Mouse (Mus musculus) CH12.LX (cell line): Measurements from ENCODE around the gene Tsr2. TPM values are rescaled to one million over a fixed set of nuclear protein-coding genes. Genes with fewer than 3 reads are reported as not detected.

Experiments
- DNase-seq: peaks from one replicate; pipeline ENCODE4 v3.0.0-alpha.2; 2013; ENCODE audit errors: extremely low read depth
- H3K27ac ChIP-seq: 2 replicates; pipeline ENCODE4 v1.5.1; 2012; ENCODE audit warnings: low read depth, mild to moderate bottlenecking, control low read depth, moderate library complexity; ENCODE audit not compliant: insufficient read depth
- H3K27me3 ChIP-seq: replicated peaks from 2 replicates; pipeline ENCODE3; 2012; ENCODE audit warnings: inconsistent platforms
- H3K36me3 ChIP-seq, 2 experiments: replicated peaks in 1 of 2; 2 replicates each; pipeline versions ENCODE3 to v1.6.1; 2012; ENCODE audit warnings: inconsistent platforms in 1 of 2, low read length in 1 of 2, mild to moderate bottlenecking in 1 of 2, mixed read lengths in 1 of 2, moderate library complexity in 1 of 2; ENCODE audit not compliant: control insufficient read depth in 1 of 2, insufficient read depth in 1 of 2
- H3K4me1 ChIP-seq, 2 experiments: 2 replicates each; pipeline ENCODE4 v1.6.1; 2012; ENCODE audit warnings: inconsistent platforms in 1 of 2, moderate library complexity in 1 of 2; ENCODE audit not compliant: insufficient read depth in 2 of 2, control insufficient read depth in 1 of 2
- H3K4me2 ChIP-seq: 2 replicates; pipeline ENCODE4 v1.6.1; 2012; ENCODE audit warnings: low read depth, mild to moderate bottlenecking, control low read depth; ENCODE audit not compliant: poor library complexity, insufficient read depth, severe bottlenecking
- H3K4me3 ChIP-seq, 3 experiments: fragments of 150-350 bp in 1 of 3; sonication (generic) in 1 of 3; replicated peaks in 1 of 3; 2 replicates each; pipeline versions ENCODE3 to v1.5.1; 2011 to 2012; ENCODE audit warnings: low read depth in 2 of 3, low read length in 2 of 3, mild to moderate bottlenecking in 2 of 3, moderate library complexity in 2 of 3, control low read depth in 1 of 3, improper control_type of control experiment in 1 of 3, inconsistent platforms in 1 of 3, mixed read lengths in 1 of 3; ENCODE audit not compliant: poor library complexity in 1 of 3
- H3K79me2 ChIP-seq: replicated peaks from 2 replicates; pipeline ENCODE4 v1.6.1; 2012; ENCODE audit warnings: mild to moderate bottlenecking, moderate library complexity; ENCODE audit not compliant: control insufficient read depth, poor library complexity, insufficient read depth, severe bottlenecking; ENCODE audit errors: extremely low read depth
- H3K9ac ChIP-seq: 2 replicates; pipeline ENCODE4 v1.6.1; 2012; ENCODE audit warnings: low read depth, mild to moderate bottlenecking, control low read depth, moderate library complexity; ENCODE audit not compliant: insufficient read depth
- H3K9me3 ChIP-seq: replicated peaks from 2 replicates; pipeline ENCODE3; 2012; ENCODE audit warnings: low read length, inconsistent platforms, mixed read lengths
- BHLHE40 ChIP-seq: IDR thresholded peaks from 2 replicates; pipeline ENCODE4 v1.6.1; 2011; ENCODE audit warnings: mild to moderate bottlenecking, low read depth, low read length, improper control_type of control experiment
- CHD2 ChIP-seq: IDR thresholded peaks from 2 replicates; pipeline ENCODE4 v1.6.1; 2011; ENCODE audit warnings: low read length, improper control_type of control experiment
- CTCF ChIP-seq, 2 experiments: IDR thresholded peaks in 1 of 2; conservative IDR thresholded peaks in 1 of 2; 2 replicates each; pipeline ENCODE4 v1.5.1; 2011 to 2012; ENCODE audit warnings: low read depth in 2 of 2, low read length in 2 of 2, improper control_type of control experiment in 1 of 2, inconsistent platforms in 1 of 2, mild to moderate bottlenecking in 1 of 2, moderate library complexity in 1 of 2
- E2F4 ChIP-seq: IDR thresholded peaks from 2 replicates; pipeline ENCODE4 v1.6.1; 2011; ENCODE audit warnings: low read depth, low read length, improper control_type of control experiment; ENCODE audit not compliant: insufficient replicate concordance
- ELF1 ChIP-seq: IDR thresholded peaks from 2 replicates; pipeline ENCODE4 v1.6.1; 2014; ENCODE audit warnings: low read depth, mild to moderate bottlenecking, inconsistent platforms, low read length, improper control_type of control experiment
- EP300 ChIP-seq: IDR thresholded peaks from 2 replicates; pipeline ENCODE4 v1.6.1; 2011; ENCODE audit warnings: low read length, improper control_type of control experiment
- GABPA ChIP-seq: IDR thresholded peaks from 2 replicates; pipeline ENCODE4 v1.6.1; 2012; ENCODE audit warnings: low read depth, low read length, improper control_type of control experiment, inconsistent platforms; ENCODE audit not compliant: insufficient replicate concordance
- HCFC1 ChIP-seq: IDR thresholded peaks from 2 replicates; pipeline ENCODE4 v1.6.1; 2012; ENCODE audit warnings: low read depth, mild to moderate bottlenecking, inconsistent platforms, low read length, improper control_type of control experiment
- IRF4 ChIP-seq: IDR thresholded peaks from 2 replicates; pipeline ENCODE4 v1.6.1; 2014; ENCODE audit warnings: low read depth, mild to moderate bottlenecking, inconsistent platforms, low read length, improper control_type of control experiment
- JUN ChIP-seq: IDR thresholded peaks from 2 replicates; pipeline ENCODE4 v1.6.1; 2011; ENCODE audit warnings: low read depth, mild to moderate bottlenecking, low read length, improper control_type of control experiment, moderate library complexity; ENCODE audit not compliant: insufficient read depth
- JUND ChIP-seq: conservative IDR thresholded peaks from 2 replicates; pipeline ENCODE4 v1.6.1; 2011; ENCODE audit warnings: low read depth, low read length, improper control_type of control experiment
- MAFK ChIP-seq: IDR thresholded peaks from 2 replicates; pipeline ENCODE4 v1.6.1; 2011; ENCODE audit warnings: low read length, improper control_type of control experiment; ENCODE audit not compliant: insufficient replicate concordance
- MAZ ChIP-seq: IDR thresholded peaks from 2 replicates; pipeline ENCODE4 v1.6.1; 2012; ENCODE audit warnings: low read depth, mild to moderate bottlenecking, inconsistent platforms, low read length, improper control_type of control experiment, moderate library complexity
- MEF2A ChIP-seq: IDR thresholded peaks from 2 replicates; pipeline ENCODE4 v1.6.1; 2014; ENCODE audit warnings: low read depth, mild to moderate bottlenecking, inconsistent platforms, low read length, improper control_type of control experiment, borderline replicate concordance
- MXI1 ChIP-seq: IDR thresholded peaks from 2 replicates; pipeline ENCODE4 v1.6.1; 2011; ENCODE audit warnings: mild to moderate bottlenecking, low read depth, low read length, improper control_type of control experiment
- MYC ChIP-seq: IDR thresholded peaks from 2 replicates; pipeline ENCODE4 v1.6.1; 2011; ENCODE audit warnings: low read depth, mild to moderate bottlenecking, improper control_type of control experiment, low read length
- POLR2A ChIP-seq: IDR thresholded peaks from 2 replicates; pipeline ENCODE4 v1.6.1; 2011; ENCODE audit warnings: low read depth, mild to moderate bottlenecking, improper control_type of control experiment, low read length
- RAD21 ChIP-seq: IDR thresholded peaks from 2 replicates; pipeline ENCODE4 v1.6.1; 2011; ENCODE audit warnings: low read depth, mild to moderate bottlenecking, low read length, improper control_type of control experiment, moderate library complexity
- SMC3 ChIP-seq: IDR thresholded peaks from 2 replicates; pipeline ENCODE4 v1.6.1; 2011; ENCODE audit warnings: low read depth, low read length, improper control_type of control experiment
- TBP ChIP-seq: conservative IDR thresholded peaks from 2 replicates; pipeline ENCODE4 v1.6.1; 2011; ENCODE audit warnings: low read depth, low read length, improper control_type of control experiment
- TCF12 ChIP-seq: IDR thresholded peaks from 2 replicates; pipeline ENCODE4 v1.6.1; 2014; ENCODE audit warnings: low read depth, mild to moderate bottlenecking, inconsistent platforms, low read length, improper control_type of control experiment
- UBTF ChIP-seq: IDR thresholded peaks from 2 replicates; pipeline ENCODE4 v1.6.1; 2012; ENCODE audit warnings: low read depth, mild to moderate bottlenecking, inconsistent platforms, low read length, improper control_type of control experiment, moderate library complexity
- USF1 ChIP-seq: IDR thresholded peaks from 2 replicates; pipeline ENCODE4 v1.6.1; 2014; ENCODE audit warnings: low read depth, mild to moderate bottlenecking, inconsistent platforms, low read length, improper control_type of control experiment
- ZC3H11A ChIP-seq: IDR thresholded peaks from 2 replicates; pipeline ENCODE4 v1.6.1; 2012; ENCODE audit warnings: low read depth, mild to moderate bottlenecking, inconsistent platforms, low read length, improper control_type of control experiment
- ZMIZ1 ChIP-seq: IDR thresholded peaks from 2 replicates; pipeline ENCODE4 v1.6.1; 2012; ENCODE audit warnings: low read depth, mild to moderate bottlenecking, inconsistent platforms, low read length, improper control_type of control experiment
- ZNF384 ChIP-seq: IDR thresholded peaks from 2 replicates; pipeline ENCODE4 v1.6.1; 2012; ENCODE audit warnings: low read depth, low read length, improper control_type of control experiment, inconsistent platforms
- dilution Hi-C: fragments of 300-500 bp; cut with MboI; formaldehyde crosslinking; loops from 2 replicates; pipeline ENCODE4 v1.14.3; 2020; ENCODE audit warnings: low sequenced_read_pairs; ENCODE audit not compliant: extremely low pct_unique_long_range_greater_than_20kb, extremely low pct_ligation_motif_present
- in situ Hi-C: fragments of 300-500 bp; cut with MboI; formaldehyde crosslinking; loops from 3 replicates; pipeline ENCODE4 v1.14.3; 2019; ENCODE audit warnings: low sequenced_read_pairs, low pct_ligation_motif_present, low pct_unique_long_range_greater_than_20kb, mixed read lengths
- polyA plus RNA-seq: library from polyadenylated mRNA; unstranded; fragments of >175 nt; gene quantifications from 2 replicates; pipeline ENCODE4 v1.2.1, GENCODE M21; 2012; ENCODE audit warnings: low read depth; ENCODE audit not compliant: insufficient read length
- total RNA-seq, 2 experiments: library from RNA; depleted of rRNA; stranded (reverse); fragments of 300-350 nt in 1 of 2; fragments of >200 nt in 1 of 2; gene quantifications; 2 replicates each; pipeline ENCODE4 v1.2.3; 2012 to 2014

Tsr2 gene
- total and polyA plus RNA-seq, 3 experiments: 15.8 to 77.8 (median 44.5) TPM

DNA sequence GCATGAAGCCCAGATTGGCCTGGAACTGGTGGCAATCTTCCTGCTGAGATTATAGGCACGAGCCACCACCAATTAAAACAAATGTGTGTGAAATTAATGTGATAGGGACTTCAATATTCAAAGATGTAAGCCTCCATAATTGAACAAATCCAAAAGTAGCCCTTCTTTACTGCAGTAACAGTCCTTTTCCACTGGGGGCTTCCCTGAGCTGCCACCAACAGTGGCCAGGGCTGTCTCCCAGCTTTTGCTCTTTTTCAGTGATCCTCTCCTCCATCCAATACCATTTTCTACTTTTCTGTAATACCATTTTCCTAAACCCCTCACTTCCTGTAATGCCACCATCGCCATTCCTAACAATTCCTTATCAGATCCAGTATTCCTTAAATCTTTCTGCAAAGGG, 21.1 kb upstream of the Tsr2 start:
- TF ChIP-seq JUND (no peak), CTCF (conservative IDR thresholded peaks at IDR 0.05 in 1 of 2, IDR thresholded peaks at IDR 0.05 in 1 of 2; ENCODE audit: low read depth in 2 of 2, low read length in 2 of 2) (peak; percentile 34 to 43), USF1 (no peak)
- Histone ChIP-seq H3K9ac (no peak overlapping the region; the same call in 1 of the 2 replicates), H3K4me2 (peak overlapping the region; percentile 44; the same call in 1 of the 2 replicates), H3K27me3 (no peaks in the 10 kb centered on the region), H3K27ac (no peak overlapping the region), H3K4me3 (no peak overlapping the region), H3K9me3 (no peaks in the 10 kb centered on the region), H3K4me1 (no peaks in the 10 kb centered on the region), H3K79me2 (no peaks in the 10 kb centered on the region), H3K36me3 (no peaks in the 10 kb centered on the region)
- in situ Hi-C loops (loop anchor here (10.0 to 25.0 kb wide), 2 partner anchors 153 to 455 kb away; partner anchors contain the start of gene Tro), dilution Hi-C loops (no loop called here)
- DNase-seq: peak; percentile 27

DNA sequence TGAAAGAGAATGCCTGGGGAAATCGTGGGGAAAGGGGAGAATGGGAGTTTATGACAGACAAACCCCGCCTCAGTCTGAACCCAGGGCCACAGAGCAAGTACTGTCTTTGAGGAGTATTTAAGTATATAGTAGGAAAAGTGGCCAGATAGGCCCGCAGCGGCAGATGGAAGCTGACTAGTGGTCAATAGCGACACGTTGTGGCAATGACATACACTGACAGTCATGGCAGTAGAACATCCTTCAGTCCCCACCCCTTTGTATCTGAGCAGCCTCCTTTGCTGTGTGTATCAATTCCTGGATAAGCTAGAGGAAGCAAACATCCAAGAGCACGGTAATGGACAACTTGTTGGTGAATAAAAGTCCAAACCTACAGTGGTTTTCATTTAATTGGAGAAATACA, 20.5 kb upstream of the Tsr2 start:
- Histone ChIP-seq H3K79me2 (no peaks in the 10 kb centered on the region), H3K9me3 (no peaks in the 10 kb centered on the region), H3K27ac (no peak overlapping the region), H3K36me3 (no peaks in the 10 kb centered on the region), H3K9ac (no peak overlapping the region; the same call in 1 of the 2 replicates), H3K4me3 (no peak overlapping the region), H3K4me2 (no peak overlapping the region), H3K27me3 (no peaks in the 10 kb centered on the region), H3K4me1 (no peaks in the 10 kb centered on the region)
- dilution Hi-C loops (no loop called here), in situ Hi-C loops (loop anchor here (10.0 to 25.0 kb wide), 2 partner anchors 152 to 454 kb away; partner anchors contain the start of gene Tro)
- no peak for TF ChIP-seq MAZ
- TF ChIP-seq GABPA: no peak
- TF ChIP-seq TBP: no peak
- TF ChIP-seq USF1: no peak
- TF ChIP-seq JUND: no peak
- peak; percentile 62 for TF ChIP-seq SMC3
- no peak for TF ChIP-seq ZMIZ1
- no peak for TF ChIP-seq ELF1
- no peak for TF ChIP-seq UBTF
- no peak for TF ChIP-seq MEF2A
- no peak for TF ChIP-seq ZC3H11A
- no peak; the same call in 1 of the 2 replicates for TF ChIP-seq IRF4
- no peak for TF ChIP-seq MAFK
- no peak for TF ChIP-seq MXI1
- no peak for TF ChIP-seq E2F4
- no peak for TF ChIP-seq CHD2
- no peak for TF ChIP-seq JUN
- TF ChIP-seq BHLHE40: no peak
- TF ChIP-seq RAD21: peak; percentile 85
- TF ChIP-seq ZNF384: no peak
- no peak for TF ChIP-seq TCF12
- TF ChIP-seq EP300: no peak
- TF ChIP-seq CTCF (conservative IDR thresholded peaks at IDR 0.05 in 1 of 2, IDR thresholded peaks at IDR 0.05 in 1 of 2; ENCODE audit: low read depth in 2 of 2, low read length in 2 of 2): peak in 1 of 2 experiments; percentile 80; a peak in 2 of 4 replicates
- no peak for TF ChIP-seq POLR2A
- no peak for TF ChIP-seq MYC
- TF ChIP-seq HCFC1: no peak
- peak; percentile 55 for DNase-seq
